Mouse (Mus musculus): ENCODE results near the gene Sik2. TPM values are rescaled to one million over a fixed set of nuclear protein-coding genes. Genes with fewer than 3 reads are reported as not detected.
A peak's percentile ranks its signal among the peaks of the same experiment; 100 is the strongest.

Gene Sik2
- total RNA-seq, 2 experiments from 2014 or later = 13.2 to 41.0 TPM

DNA sequence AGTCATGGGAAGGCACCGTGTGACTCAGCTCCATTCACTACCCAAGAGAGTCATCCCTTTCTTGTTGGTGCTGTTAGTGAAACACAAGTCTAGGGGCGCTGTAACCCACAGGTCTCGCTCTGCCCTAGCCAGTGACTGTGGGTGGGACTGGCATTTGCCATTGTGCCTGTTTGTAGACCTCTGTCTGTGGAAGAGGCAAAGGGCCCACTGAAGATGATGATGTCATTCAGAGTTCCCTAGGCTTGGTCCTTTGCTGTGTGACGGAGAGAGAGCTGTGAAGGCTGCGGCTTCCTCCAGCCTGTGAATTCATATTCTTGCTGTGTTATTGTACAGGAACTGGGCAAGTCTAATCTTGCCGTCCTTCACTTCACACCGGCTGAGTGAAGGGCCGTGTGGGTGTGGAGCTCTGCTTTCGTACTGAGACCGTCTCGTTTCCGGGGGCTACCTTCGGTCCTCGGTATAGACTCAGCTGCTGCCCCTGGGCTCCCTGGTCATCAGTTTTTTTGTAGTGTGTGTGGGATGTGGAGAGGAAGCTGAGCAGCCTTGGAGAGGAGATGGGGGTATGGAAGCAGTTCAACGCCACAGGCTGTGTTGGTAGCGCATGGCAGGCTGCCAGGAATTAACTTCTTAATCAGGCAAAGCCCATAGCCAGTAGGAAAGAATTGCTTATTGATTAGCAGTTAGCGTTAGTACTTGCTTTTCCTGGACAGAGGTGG is 156.1 kb downstream of the Sik2 start:
- ATAC-seq (replicated peaks; ENCODE audit: low FRiP score, low TSS enrichment, poor library complexity, severe bottlenecking) = peak; percentile 21

- ATAC-seq (replicated peaks; ENCODE audit: low FRiP score, low TSS enrichment, poor library complexity, severe bottlenecking) = no peak
Observed at GRCm38 (mm10) chr9:50850713-50851112, 158.2 kb downstream of the Sik2 start.

DNA sequence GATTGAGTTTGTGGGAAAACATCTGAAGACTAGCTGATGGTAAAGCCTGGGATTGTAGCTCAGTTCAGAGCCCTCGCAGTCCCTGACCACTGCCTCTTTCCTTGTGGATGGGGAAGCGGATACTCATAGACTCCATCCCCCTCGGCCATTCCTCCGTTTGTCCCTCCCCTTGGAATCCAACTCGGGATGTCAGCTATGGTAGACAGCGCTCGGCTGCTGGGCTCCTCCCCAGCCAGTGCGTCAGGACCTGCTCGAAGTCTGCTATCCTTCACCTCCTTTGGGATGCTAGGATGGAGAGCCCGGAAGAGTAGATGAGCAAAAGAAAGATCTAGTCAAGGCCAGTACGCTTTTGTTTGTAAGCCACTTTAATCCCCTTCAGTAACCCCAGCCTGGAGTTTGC is 158.6 kb downstream of the Sik2 start:
- no peak for ATAC-seq (replicated peaks; ENCODE audit: low FRiP score, low TSS enrichment, poor library complexity, severe bottlenecking)

DNA sequence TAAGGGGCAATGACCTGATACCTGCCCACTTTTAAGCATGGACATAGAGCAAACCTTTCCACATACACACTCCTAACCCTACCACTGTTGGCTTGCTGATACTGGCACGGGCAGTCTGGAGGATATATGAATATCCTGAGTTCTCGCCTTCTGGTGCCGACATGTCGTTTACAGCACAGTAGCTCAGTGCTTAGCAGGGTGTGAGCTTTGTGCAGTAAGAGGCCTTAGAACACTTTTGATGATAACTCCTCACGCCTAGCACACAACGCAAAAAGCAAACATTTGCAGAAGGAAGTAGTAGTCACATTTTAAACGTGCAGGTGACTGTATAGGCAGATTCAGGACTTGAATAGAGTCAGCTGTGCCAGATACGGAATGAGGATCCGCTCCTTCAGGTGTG is 159.1 kb downstream of the Sik2 start:
- ATAC-seq (replicated peaks; ENCODE audit: low FRiP score, low TSS enrichment, poor library complexity, severe bottlenecking) = peak; percentile 9; the same call in 1 of the 2 replicates

GRCm38 (mm10) chr9:50849249-50849648 is 159.6 kb downstream of the Sik2 start:
- ATAC-seq (replicated peaks; ENCODE audit: low FRiP score, low TSS enrichment, poor library complexity, severe bottlenecking) = no peak

GRCm38 (mm10) chr9:50848821-50849220 is 160.1 kb downstream of the Sik2 start:
- no peak for ATAC-seq (replicated peaks; ENCODE audit: low FRiP score, low TSS enrichment, poor library complexity, severe bottlenecking)

DNA sequence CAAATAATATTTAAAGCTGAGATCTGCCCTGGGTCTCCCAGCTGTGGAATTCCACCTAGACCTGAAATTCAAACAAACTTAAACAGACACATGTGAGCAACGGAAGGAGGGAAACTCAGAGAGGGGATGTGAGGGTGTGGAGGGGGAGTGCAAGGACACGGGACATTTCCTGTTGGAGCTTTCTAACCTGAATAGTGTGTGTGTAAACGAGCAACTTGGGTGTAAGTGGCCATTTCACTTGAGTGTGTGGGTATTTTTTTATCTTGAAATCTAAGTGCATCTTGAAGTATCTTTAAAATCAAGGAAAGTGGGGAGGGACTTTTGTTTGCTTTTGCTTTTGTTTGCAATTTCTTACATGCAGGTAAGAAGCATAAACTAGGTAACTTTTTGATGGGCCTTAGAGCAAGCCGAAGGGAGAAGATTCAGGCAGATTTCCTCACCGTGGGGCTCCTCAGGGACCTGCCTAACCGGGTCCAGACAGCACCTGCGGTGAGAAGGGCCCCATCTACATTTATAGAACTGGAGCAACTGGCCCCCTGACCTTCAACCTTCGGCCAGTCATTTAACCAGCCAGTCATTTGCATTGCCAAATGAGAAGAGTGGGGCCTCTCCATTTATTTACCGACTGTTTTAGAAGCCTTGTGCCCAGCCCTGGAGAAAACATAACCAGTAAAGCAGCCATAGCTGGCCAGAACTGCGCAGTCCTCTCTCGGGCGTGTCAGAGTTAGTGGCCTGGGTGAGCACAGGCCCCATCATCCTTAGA is 161.1 kb downstream of the Sik2 start:
- no peak for ATAC-seq (replicated peaks; ENCODE audit: low FRiP score, low TSS enrichment, poor library complexity, severe bottlenecking)

GRCm38 (mm10) chr9:50847133-50847532 is 161.7 kb downstream of the Sik2 start:
- ATAC-seq (replicated peaks; ENCODE audit: low FRiP score, low TSS enrichment, poor library complexity, severe bottlenecking) = no peak

DNA sequence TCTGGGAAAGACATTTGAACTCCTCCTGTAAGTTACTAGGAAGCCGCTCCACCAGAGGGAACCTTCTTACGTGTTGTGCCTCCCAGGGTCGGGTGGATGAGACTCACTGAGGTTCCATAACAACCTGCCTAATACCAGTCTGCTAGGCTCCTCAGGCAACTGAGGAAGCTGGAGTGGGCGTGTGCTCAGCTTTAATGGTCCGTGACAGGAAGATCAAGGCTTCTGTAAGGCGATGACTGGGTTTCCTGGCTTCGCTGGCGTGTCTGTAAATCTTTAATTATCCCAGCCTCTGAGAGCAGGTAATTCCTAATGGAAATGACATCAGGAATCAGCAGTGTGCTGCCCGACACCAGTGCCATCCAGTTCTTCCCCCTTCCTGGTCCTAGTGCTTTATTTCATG is 163.3 kb downstream of the Sik2 start:
- no peak for ATAC-seq (replicated peaks; ENCODE audit: low FRiP score, low TSS enrichment, poor library complexity, severe bottlenecking)

- ATAC-seq (replicated peaks; ENCODE audit: low FRiP score, low TSS enrichment, poor library complexity, severe bottlenecking) = no peak
Observed at GRCm38 (mm10) chr9:50845081-50845480, 163.8 kb downstream of the Sik2 start, which contains the start of gene Ppp2r1b. TSS of gene Ppp2r1b (plus strand) at chr9:50845301.

Other genes with a start within 250 kb of the Sik2 start
- gene Fdxacb1, start 240.8 kb downstream of the Sik2 start, total RNA-seq (2014; fragmentation: Nextera tagmentation) = 12.7 and 21.0 TPM in 2 replicates
- 10.5 and 10.8 TPM in 2 replicates for gene Fdxacb1, start 240.8 kb downstream of the Sik2 start, total RNA-seq (2017)
- gene Alg9, start 234.1 kb downstream of the Sik2 start, total RNA-seq (2014; fragmentation: Nextera tagmentation) = 25.0 and 36.0 TPM in 2 replicates
- gene Alg9, start 234.1 kb downstream of the Sik2 start, total RNA-seq (2017) = 19.5 and 24.5 TPM in 2 replicates
- 11.8 and 30.5 TPM in 2 replicates for gene 1110032A03Rik, start 233.6 kb downstream of the Sik2 start, total RNA-seq (2014; fragmentation: Nextera tagmentation)
- 19.4 and 26.2 TPM in 2 replicates for gene 1110032A03Rik, start 233.6 kb downstream of the Sik2 start, total RNA-seq (2017)
- 89.1 and 93.7 TPM in 2 replicates for gene Ppp2r1b, start 163.8 kb downstream of the Sik2 start, total RNA-seq (2014; fragmentation: Nextera tagmentation)
- gene Ppp2r1b, start 163.8 kb downstream of the Sik2 start, total RNA-seq (2017) = 88.2 and 109 TPM in 2 replicates
- not detected in 2 replicates for gene Btg4, start 51.8 kb upstream of the Sik2 start, total RNA-seq (2014; fragmentation: Nextera tagmentation)
- not detected in 2 replicates for gene Btg4, start 51.8 kb upstream of the Sik2 start, total RNA-seq (2017)
- not detected in 2 replicates for gene Layn, start 68.0 kb upstream of the Sik2 start, total RNA-seq (2014; fragmentation: Nextera tagmentation)
- 6.1 TPM in 1 of 2 replicates, not detected in the other for gene Layn, start 68.0 kb upstream of the Sik2 start, total RNA-seq (2017)
- not detected in 2 replicates for gene 4833427G06Rik, start 93.0 kb upstream of the Sik2 start, total RNA-seq (2014; fragmentation: Nextera tagmentation)
- gene 4833427G06Rik, start 93.0 kb upstream of the Sik2 start, total RNA-seq (2017) = not detected in 2 replicates
- 0.20 and 0.48 TPM in 2 replicates for gene Gm32742, start 156.4 kb upstream of the Sik2 start, total RNA-seq (2014; fragmentation: Nextera tagmentation)
- 0.11 TPM in 1 of 2 replicates, not detected in the other for gene Gm32742, start 156.4 kb upstream of the Sik2 start, total RNA-seq (2017)
- 0.92 and 9.3 TPM in 2 replicates for gene Pou2af1, start 204.6 kb upstream of the Sik2 start, total RNA-seq (2014; fragmentation: Nextera tagmentation)
- 0.66 TPM in 1 of 2 replicates, not detected in the other for gene Pou2af1, start 204.6 kb upstream of the Sik2 start, total RNA-seq (2017)